Mouse (Mus musculus) central nervous system, embryonic 14 days (tissue): ENCODE results near the gene Acsl6. TPM values are rescaled to one million over a fixed set of nuclear protein-coding genes. Genes with fewer than 3 reads are reported as not detected.

Experiments used
- polyA plus RNA-seq: library from polyadenylated mRNA; depleted of rRNA; stranded (reverse); fragments of >200 nt; gene quantifications from 2 replicates; pipeline ENCODE4 v1.2.3, GENCODE M21; 2012; rRNA removed

Acsl6 gene
- polyA plus RNA-seq = 42.2 and 46.1 TPM in 2 replicates

DNA sequence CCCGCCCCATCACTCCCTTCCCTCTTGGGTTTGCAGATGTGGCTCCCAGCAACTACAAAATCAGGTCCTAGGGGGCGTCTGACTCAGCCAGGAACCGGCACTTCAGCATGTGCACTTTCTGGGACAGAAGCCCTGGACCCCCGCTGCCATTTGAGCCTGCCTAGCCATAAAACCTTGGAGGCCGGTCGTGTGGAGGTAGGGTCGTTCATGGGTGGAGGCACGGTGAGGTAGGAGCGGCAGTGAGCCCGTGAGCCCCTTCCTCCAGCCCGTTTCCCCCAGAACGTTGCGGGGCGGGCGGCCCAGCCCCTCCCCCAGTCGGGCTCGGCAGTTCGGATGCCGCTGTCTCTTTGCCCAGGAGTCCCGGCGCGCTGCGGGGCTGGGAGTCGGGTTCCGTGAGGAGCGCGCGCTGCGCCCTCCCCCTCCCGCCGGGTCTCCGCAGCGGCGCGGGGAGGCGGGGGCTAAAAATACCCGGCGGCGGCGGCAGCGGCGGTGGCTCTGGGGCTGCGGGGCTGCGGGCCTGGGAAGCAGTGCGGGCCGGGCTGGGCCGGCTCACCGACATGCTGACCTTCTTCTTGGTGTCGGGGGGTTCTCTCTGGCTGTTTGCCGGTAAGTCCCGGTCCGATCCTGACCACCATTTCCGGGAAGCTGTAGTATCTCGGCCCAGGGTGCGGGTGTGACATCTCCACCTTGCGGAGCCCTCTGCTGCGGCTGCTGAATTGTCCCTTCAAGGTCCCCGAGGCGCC lies at the start of gene Acsl6:
Acsl6 (plus strand) TSS at position 71 of the 743 bp plus-strand sequence.

DNA sequence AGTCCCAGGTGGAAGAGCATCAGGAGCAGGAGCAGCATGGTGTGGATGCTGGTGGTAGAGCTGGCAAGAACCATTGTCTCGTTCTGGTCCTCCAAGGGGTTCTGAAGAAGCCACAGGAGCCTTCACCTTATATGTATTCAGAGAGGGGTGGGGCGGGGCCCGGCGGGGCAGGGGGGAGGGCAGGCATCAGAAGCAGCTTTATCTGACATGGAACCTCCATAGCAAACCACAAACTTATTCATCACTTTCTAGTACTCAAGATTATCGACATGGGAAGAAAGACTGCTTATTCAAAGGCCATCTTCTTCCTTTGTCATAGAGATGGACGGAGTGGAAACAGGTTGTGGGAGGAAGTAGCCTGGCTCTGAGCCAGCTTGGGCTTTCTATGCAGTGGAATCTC lies 36.4 kb upstream of the Acsl6 start, which contains the start of gene Il3:
Il3 (minus strand) TSS at position 101 of the 400 bp plus-strand sequence.

Other genes starting within 250 kb of the Acsl6 start
- gene Pdlim4, start 234.8 kb upstream of the Acsl6 start, polyA plus RNA-seq = 32.0 and 37.8 TPM in 2 replicates
- 14.7 and 31.3 TPM in 2 replicates for gene P4ha2, start 203.7 kb upstream of the Acsl6 start, polyA plus RNA-seq
- gene Csf2, start 54.1 kb upstream of the Acsl6 start, polyA plus RNA-seq = not detected in 2 replicates
- not detected in 2 replicates for gene Il3, start 36.5 kb upstream of the Acsl6 start, polyA plus RNA-seq
- gene Meikin, start 66.9 kb downstream of the Acsl6 start, polyA plus RNA-seq = not detected in 2 replicates
- gene Fnip1, start 134.4 kb downstream of the Acsl6 start, polyA plus RNA-seq = 8.6 and 9.0 TPM in 2 replicates
- gene Rapgef6, start 219.0 kb downstream of the Acsl6 start, polyA plus RNA-seq = 21.1 and 24.4 TPM in 2 replicates